Mouse (Mus musculus) megakaryocyte progenitor cell, adult 5-6 weeks (primary cell): ENCODE measurements around the gene Egfl7. TPM values are rescaled to one million over a fixed set of nuclear protein-coding genes. Genes with fewer than 3 reads are reported as not detected.

Experiments
- ATAC-seq: replicated peaks from 2 replicates; pipeline ENCODE4 v1.8.0; 2016; ENCODE audit warnings: mild to moderate bottlenecking, moderate TSS enrichment, inconsistent platforms; ENCODE audit not compliant: poor library complexity
- total RNA-seq, 2 experiments: library from RNA; stranded (forward) in 1 of 2; stranded (reverse) in 1 of 2; fragments of 157-497, 149-512 nt in 1 of 2; fragments of 200-1000 nt in 1 of 2; gene quantifications; 2 replicates each; pipeline versions ENCODE4 v1.2.3 to v1.2.4; 2015 to 2017

The Egfl7 gene
- 29.9 and 58.3 TPM in 2 replicates for total RNA-seq (2015)
- total RNA-seq (2017), result 24.6 and 24.9 TPM in 2 replicates

DNA sequence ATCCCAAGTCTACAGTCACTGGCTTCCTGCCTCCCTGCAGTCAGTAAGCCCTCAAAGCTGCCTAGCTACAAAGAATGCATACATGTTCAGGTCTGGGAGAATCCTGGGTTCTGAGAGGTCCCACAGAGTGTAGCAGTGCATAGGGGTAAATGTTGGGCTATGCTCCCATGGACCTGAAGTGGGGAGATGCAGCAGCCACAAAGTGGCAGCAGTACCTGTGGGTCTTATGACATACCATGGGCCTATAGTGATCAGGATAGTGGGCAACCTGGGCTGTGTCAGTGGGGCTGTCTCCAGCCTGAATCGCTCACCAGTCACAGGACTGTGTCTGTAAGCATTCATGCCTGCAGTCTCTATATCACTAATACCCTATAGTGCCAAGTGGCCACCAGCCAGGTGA is at the start of gene Egfl7:
Egfl7 (plus strand) TSS at position 301 of the 400 bp plus-strand sequence.
- no peak for ATAC-seq

DNA sequence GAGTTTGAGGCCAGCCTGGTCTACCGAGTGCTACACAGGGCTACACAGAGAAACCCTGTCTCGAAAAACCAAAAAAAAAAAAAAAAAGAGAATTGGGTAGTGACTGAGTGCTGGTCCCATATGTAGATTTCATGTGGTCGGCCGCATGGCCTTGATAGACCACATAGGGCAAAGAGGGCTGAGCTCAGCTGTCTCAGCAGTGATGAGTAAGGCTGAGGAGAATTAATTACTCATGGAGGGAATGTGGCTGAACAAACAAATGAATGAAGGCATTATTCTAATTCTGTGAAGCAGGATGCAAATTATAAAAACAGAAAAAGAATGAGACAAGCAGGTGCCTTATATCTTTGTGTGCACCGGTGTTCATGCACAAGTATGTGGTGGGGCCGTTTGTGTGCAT is 48.0 kb upstream of the Egfl7 start:
- ATAC-seq, result no peak

- ATAC-seq, result no peak
Measured at GRCm38 (mm10) chr2:26533249-26533648, 46.6 kb upstream of the Egfl7 start.

DNA sequence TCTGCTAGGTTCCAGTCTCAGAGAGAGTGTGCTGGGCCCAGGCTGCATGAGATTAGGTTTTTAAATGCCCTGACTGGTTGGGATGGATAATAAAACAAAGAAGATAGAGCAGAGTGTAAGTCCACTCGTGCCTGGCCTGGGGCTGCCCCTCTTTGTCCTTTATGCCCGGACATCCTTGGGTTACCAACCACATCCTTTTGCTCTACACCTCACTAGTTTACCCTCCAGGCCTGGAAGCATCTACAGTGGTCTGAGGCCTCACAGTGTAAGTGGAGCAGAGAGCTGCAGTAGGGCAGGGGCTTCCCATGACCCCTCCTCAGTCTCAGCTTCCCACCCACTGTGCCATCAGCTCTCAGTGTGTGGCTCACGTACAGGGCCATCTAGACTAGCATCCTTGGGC is 45.7 kb upstream of the Egfl7 start:
- no peak for ATAC-seq

- peak; percentile 82 for ATAC-seq
Measured at GRCm38 (mm10) chr2:26534616-26535015, 45.2 kb upstream of the Egfl7 start.

GRCm38 (mm10) chr2:26535517-26536045 is 44.2 kb upstream of the Egfl7 start:
- ATAC-seq, result no peak

GRCm38 (mm10) chr2:26539516-26539915 is 40.3 kb upstream of the Egfl7 start:
- ATAC-seq, result no peak

DNA sequence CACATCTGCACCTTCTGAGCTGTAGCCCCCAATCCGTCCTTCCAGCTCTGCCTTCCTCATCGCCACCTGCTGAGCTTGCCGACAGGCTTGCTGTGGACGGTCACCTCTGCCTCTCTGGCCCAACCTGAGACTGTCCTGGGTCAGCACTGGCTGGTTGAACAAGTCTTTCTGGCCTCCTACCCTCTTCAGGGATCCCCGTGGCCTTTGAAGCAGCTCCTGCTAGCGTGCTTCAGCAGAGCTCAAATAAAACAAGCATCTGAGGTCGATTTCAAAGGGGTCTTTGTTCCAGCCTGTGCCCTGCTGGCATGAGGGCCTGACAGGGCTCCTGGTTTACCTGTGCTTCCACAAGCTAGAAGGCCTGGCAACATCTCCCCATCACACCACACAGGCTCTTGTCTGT is 39.1 kb upstream of the Egfl7 start:
- no peak for ATAC-seq

GRCm38 (mm10) chr2:26541258-26541910 is 38.4 kb upstream of the Egfl7 start:
- ATAC-seq, result no peak

- no peak for ATAC-seq
Measured at GRCm38 (mm10) chr2:26543155-26543554, 36.7 kb upstream of the Egfl7 start.

GRCm38 (mm10) chr2:26543768-26544167 is 36.0 kb upstream of the Egfl7 start:
- ATAC-seq, result no peak

DNA sequence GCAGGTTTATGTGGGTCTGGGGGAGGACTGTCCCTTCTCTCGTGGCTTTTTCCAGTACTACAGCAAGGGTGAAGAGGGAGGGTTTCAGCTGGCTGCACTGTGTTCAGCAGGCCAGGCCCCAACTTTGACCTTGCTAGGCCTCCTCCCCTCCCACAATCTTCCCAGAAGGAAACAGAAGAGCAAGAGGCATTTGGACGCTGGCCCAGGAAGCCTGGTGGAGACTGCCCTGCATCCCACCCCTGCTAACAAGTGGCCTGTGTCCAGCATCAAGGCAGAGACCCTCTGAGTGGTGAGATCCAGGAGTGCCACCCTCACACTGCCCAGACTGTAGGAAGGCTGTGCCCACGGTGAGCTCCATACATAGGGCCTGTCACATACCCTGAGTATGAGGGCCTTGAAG is 35.5 kb upstream of the Egfl7 start:
- ATAC-seq, result no peak

- no peak for ATAC-seq
Measured at GRCm38 (mm10) chr2:26547481-26547880, 32.3 kb upstream of the Egfl7 start.

DNA sequence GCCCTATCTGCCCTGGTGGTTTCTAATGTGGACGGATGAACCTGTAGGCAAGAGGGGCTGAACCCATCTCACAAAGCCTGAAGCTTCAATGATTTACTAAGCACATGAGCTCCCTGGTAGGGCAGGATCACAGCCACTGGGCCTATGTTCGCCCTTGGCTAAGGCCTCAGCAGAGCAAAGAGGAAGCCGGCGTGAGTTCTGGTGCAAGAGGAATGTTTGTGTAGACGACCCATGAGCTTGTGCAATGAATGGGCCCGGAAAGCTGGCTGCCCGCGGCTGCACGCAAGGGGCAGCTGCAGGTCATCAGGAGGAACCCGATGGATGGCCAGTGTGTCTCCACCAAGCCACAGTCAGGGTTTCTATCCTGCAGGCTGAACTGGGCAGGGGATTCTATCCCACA is 30.0 kb upstream of the Egfl7 start:
- ATAC-seq, result peak; percentile 67

DNA sequence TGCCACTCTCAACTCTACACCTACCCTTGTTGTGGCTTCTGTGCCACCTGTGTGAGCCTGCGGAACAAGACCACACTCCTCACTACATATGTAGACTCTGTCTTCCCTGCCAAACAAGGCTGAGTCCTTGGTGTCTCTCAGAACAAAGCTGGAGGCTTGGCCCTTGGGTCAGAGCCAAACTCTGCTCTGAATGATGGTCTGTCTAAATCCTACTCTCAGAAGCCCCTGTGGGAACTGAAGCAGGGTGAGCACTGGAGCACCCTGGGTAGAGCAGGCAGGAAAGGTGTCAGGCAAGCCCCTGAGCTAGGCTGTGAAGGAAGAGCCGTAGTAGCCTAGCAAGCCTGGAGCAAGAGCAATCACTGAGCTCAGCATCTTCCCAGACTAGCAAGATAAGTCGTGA is 29.6 kb upstream of the Egfl7 start:
- ATAC-seq, result no peak

DNA sequence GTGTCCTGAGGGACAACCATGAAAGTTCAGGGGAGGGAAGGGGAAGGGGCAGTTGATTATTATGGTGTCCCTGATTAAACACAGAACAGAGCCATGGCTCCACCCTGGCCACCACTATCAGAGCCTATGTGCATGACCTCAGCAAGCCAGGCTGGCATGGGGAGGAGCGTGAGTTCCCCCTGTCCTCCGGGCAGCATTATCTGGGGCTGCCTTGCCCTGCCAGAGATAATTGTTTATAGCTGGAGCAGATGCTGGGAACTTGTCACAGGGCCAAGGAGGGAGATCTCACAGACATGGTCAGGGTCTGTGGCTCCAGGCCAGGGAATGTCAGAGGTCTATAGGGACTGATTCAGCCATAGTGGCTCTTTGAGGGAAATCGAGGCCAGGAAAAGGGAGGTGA is 29.0 kb upstream of the Egfl7 start:
- ATAC-seq, result peak; percentile 75

DNA sequence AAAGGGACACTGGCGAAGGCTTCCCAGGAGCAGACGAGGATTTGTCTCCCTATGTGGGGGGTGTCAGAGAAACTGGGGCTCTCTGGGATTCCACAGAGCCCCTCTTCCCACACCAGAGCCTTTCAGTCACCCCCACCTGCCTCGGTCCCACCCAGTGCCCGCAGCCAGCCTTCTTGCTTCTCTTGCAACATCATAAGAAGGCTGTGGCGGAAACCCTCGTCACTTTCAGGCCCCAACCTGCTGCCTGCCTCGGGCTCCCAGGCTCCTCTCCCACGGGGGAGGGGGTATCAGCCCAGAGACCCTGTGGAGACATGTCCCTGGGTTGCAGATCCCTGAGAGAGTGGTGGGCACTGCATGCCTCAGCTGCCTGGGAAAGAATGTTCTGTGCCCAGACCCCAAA is 28.4 kb upstream of the Egfl7 start:
- ATAC-seq, result 0 out of 2 replicates have a peak, but pooled peaks have one; percentile 18

GRCm38 (mm10) chr2:26552066-26552465 is 27.7 kb upstream of the Egfl7 start:
- no peak for ATAC-seq

DNA sequence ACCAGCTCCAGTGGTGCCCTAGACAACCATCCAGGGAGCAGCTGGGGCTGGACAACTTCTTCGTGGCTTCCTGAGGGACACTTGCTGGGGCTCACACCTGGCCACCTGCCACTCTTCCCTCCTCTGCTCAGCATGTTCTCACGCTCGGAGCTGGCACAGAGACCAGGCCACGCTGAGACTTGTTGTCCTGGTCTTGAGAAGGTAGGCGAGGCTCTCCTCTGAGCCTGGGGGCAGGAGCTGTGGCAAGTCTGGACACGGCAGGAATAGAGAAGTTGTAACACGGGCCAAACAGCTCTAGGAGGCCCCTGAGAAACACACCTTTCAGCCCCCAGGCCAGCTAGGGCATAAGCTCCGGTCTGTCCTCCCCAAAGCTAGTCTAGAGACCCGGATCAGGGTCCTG is 25.9 kb upstream of the Egfl7 start:
- ATAC-seq, result no peak

DNA sequence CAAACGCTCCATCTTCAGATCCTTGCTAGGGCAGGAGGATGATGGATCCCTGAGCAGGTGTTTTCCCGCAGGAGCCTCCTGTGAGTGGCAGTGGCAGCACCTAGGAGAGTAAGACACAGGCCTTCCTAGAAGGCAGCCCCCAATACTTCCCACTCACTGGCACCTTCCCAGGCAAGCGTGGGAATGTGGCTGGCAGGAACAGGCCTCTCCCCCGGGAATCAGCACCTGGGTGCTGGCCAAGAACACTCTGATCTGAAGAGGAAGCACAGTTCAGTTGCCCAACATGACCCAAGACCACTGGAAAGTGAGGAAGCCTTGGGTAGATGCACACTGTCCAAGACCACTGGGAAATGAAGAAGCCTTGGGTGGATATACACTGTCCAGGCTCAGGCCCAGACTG is 24.7 kb upstream of the Egfl7 start:
- no peak for ATAC-seq

DNA sequence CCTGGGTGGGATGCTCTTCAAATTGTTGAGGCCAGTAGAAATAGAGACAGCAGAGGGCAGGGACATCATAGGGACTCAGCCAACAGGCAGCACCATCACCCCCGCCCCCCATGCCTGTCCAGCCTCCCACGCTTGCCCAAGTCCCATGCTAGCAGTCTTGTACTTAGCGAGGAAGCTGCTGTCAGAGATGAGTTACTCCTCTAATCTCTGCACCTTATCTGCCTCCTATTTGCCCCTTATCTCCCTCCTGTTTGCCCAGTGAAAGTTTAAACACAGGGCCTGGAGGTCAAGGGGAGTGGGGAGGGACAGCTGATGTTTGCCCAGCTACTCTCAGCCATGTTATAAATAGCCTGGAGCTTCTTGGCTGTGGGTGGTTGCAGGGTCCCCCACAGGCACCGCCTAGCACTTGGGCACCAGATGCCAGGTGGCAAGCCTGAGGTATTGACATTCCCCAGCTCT is 23.2 kb upstream of the Egfl7 start:
- ATAC-seq, result no peak

GRCm38 (mm10) chr2:26560506-26560905 is 19.3 kb upstream of the Egfl7 start:
- no peak for ATAC-seq
